Mouse (Mus musculus) liver, embryonic 16.5 days (tissue): ENCODE results near the gene Tiam1. TPM values are rescaled to one million over a fixed set of nuclear protein-coding genes. Genes with fewer than 3 reads are reported as not detected.

Source experiments
- ATAC-seq: fragments of 200-750 bp; cut with Nextera tagmentation; 2 replicates; pipeline ENCODE4 v1.8.0; 2017; ENCODE audit warnings: low read depth, mild to moderate bottlenecking, moderate number of reproducible peaks, moderate library complexity
- H3K27ac ChIP-seq: fragments of 300-500 bp; sonication (generic); 2 replicates; pipeline ENCODE4 v1.5.1; 2014; ENCODE audit warnings: mild to moderate bottlenecking, low read length
- H3K27me3 ChIP-seq: fragments of 300-500 bp; sonication (generic); 2 replicates; pipeline ENCODE4 v1.6.1; 2014; ENCODE audit warnings: low read depth, low read length, mixed read lengths; ENCODE audit not compliant: control insufficient read depth, insufficient read depth
- H3K36me3 ChIP-seq: fragments of 300-500 bp; sonication (generic); 2 replicates; pipeline ENCODE4 v1.6.1; 2014; ENCODE audit warnings: mild to moderate bottlenecking; ENCODE audit not compliant: control insufficient read depth, insufficient read depth
- H3K4me1 ChIP-seq: fragments of 300-500 bp; sonication (generic); 2 replicates; pipeline ENCODE4 v1.6.1; 2014; ENCODE audit warnings: low read depth, low read length, mixed read lengths; ENCODE audit not compliant: control insufficient read depth
- H3K4me2 ChIP-seq: fragments of 300-500 bp; sonication (generic); 2 replicates; pipeline ENCODE4 v1.6.1; 2014; ENCODE audit warnings: low read depth, low read length, mixed read lengths
- H3K4me3 ChIP-seq: fragments of 300-500 bp; sonication (generic); 2 replicates; pipeline ENCODE4 v1.5.1; 2014; ENCODE audit warnings: low read depth, mild to moderate bottlenecking, low read length
- H3K9ac ChIP-seq: fragments of 300-500 bp; sonication (generic); 2 replicates; pipeline ENCODE4 v1.6.1; 2014; ENCODE audit warnings: low read depth, low read length
- H3K9me3 ChIP-seq: fragments of 300-500 bp; sonication (generic); replicated peaks from 2 replicates; pipeline ENCODE4 v1.6.1; 2016; ENCODE audit warnings: low read length; ENCODE audit not compliant: control insufficient read depth
- WGBS: fragments of 180-500 bp; shearing (Covaris S2); extraction: QIAGEN DNeasy Blood & Tissue Kit; methylation state at CpG from one replicate; pipeline ENCODE4 v1.1.7; 2014; ENCODE audit not compliant: insufficient replicate concordance; 5-methylcytosine and 5-hydroxymethylcytosine counted together
- polyA plus RNA-seq: library from polyadenylated mRNA; unstranded; fragments of >200 nt; fragmentation: Nextera tagmentation; extraction: Ambion mirVana; gene quantifications from 2 replicates; pipeline ENCODE4 v1.2.1, GENCODE M21; 2015

Gene Tiam1
- polyA plus RNA-seq, 1 experiment from 2014 or later, result 4.2 TPM

DNA sequence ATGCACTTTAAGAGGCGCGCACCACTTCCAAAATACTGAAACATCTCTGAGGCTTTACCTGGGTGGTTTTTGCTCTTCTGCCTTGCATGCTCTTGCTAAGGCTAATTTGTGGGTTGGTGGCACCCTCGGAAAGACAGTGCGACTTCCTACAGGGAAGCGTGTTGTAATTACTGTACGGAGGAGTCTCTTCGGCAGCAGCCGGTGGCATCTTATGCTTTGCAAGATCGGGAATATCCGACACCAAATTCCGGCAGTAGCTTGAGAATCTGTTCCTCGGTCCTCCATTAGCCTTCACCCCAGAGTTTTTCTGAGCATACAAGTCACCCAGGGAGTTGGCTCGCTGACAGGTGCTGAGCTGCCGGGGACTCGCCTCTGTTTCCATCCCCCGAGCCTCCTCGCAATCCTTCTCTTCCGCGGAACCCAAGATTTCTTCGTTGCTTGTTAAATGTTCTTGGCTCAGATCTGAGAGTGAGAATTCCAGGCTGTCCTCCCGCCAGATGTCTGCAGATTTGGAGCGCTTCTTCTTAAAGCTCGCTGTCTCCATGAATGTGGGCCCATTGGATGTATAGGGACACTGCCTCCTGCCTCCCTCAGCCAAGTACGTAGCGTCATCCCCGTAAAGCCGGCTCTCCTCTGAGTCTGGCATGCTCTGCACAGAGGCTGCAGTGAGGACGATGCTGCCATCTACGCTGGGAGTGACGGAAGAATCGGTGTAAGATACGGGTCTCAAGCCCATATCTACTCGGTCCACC lies 245.8 kb downstream of the Tiam1 start:
- Histone ChIP-seq H3K9ac (no peak overlapping the region), H3K9me3 (no peaks in the 10 kb centered on the region), H3K4me2 (no peak overlapping the region), H3K4me1 (no peaks in the 10 kb centered on the region), H3K27me3 (no peaks in the 10 kb centered on the region), H3K36me3 (no peaks in the 10 kb centered on the region), H3K27ac (no peak overlapping the region), H3K4me3 (no peak overlapping the region)
- ATAC-seq, result no peak
- WGBS, result 87% methylated on average over 33 of the region's 33 CpGs

DNA sequence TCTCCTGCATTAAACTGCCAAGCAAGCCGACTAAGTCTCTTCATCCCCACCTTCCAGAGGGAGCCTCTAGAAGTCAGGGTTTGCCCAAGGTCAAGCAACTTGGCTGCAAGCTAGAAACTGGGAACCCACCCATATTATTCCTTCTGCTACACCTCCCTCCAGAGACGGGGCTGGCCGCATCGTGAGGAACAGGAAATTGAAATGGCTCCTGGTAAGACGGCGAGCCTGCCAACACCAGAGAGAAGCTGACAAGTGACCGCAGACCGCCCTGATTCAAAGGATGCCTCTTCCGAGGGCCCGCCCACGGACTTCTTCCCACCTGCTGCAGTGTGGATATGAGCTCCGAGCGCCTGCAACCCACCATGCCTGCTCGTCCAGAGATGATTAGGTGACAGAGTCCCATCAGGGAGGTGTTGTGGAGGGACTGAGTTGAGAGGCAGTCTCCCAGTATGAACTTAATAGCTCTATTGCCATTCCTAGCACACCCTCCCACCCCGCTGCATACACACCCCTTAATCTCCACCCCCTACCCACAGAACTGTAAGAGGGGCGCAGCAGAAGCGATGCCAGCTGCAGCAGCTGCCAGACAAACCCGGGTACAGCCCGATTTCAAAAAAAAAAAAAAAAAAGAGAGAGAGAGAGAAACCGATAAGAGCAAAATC lies 246.6 kb downstream of the Tiam1 start:
- ATAC-seq, result no peak
- no peaks in the 10 kb centered on the region for H3K9me3 ChIP-seq
- no peak overlapping the region for H3K4me2 ChIP-seq
- no peaks in the 10 kb centered on the region for H3K4me1 ChIP-seq
- no peaks in the 10 kb centered on the region for H3K27me3 ChIP-seq
- no peak overlapping the region for H3K27ac ChIP-seq
- no peak overlapping the region for H3K9ac ChIP-seq
- no peaks in the 10 kb centered on the region for H3K36me3 ChIP-seq
- no peak overlapping the region for H3K4me3 ChIP-seq
- WGBS, result 67% methylated on average over 20 of the region's 20 CpGs

DNA sequence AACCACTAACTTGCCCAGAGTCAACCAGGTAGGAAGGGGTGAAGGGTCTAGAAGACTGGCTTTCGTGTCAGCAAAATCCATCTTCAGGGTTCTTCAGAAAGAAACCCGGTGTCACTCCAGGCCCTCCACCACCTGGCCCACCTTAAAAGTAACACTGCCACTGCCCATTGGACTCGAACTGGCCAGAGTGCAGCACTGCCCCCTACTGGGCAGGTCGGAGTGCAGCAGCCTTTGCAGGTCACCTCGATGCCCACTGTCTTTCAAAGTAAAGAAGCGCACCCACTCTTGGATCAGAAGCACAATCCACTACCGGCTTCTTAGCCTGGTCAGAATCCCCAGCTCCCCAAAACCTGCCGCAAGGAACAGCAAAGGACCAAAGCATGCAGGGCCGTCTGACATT lies 247.2 kb downstream of the Tiam1 start:
- no peak overlapping the region for H3K9ac ChIP-seq
- no peaks in the 10 kb centered on the region for H3K4me1 ChIP-seq
- no peak for ATAC-seq
- H3K9me3 ChIP-seq, result no peaks in the 10 kb centered on the region
- H3K36me3 ChIP-seq, result no peaks in the 10 kb centered on the region
- no peak overlapping the region for H3K4me2 ChIP-seq
- 61% methylated on average over 9 of the region's 9 CpGs for WGBS
- no peak overlapping the region for H3K27ac ChIP-seq
- H3K4me3 ChIP-seq, result no peak overlapping the region
- H3K27me3 ChIP-seq, result no peaks in the 10 kb centered on the region

DNA sequence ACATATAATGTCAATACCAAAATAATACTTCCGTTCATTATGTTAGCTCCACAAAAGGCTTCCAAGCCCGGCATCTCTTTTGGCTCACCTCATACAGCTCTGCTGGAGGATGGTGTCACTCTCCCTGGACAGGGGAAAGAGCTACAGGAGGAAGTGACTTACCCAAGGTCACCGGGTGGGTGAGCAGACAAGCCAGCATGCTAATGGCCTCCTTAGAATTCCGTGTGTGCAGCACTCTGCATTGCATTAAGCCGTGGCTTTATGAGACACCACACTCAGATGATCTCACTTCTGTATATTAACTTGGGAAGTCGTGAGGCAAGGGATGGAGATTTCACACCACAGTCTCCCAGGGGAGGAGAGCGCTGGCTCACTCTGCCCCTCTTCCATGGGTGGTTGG lies 248.3 kb downstream of the Tiam1 start:
- no peak for ATAC-seq
- H3K36me3 ChIP-seq, result no peaks in the 10 kb centered on the region
- no peak overlapping the region for H3K9ac ChIP-seq
- 67% methylated on average over 7 of the region's 7 CpGs for WGBS
- no peaks in the 10 kb centered on the region for H3K4me1 ChIP-seq
- no peak overlapping the region for H3K27ac ChIP-seq
- H3K4me3 ChIP-seq, result no peak overlapping the region
- H3K27me3 ChIP-seq, result no peaks in the 10 kb centered on the region
- no peak overlapping the region for H3K4me2 ChIP-seq
- H3K9me3 ChIP-seq, result no peaks in the 10 kb centered on the region

DNA sequence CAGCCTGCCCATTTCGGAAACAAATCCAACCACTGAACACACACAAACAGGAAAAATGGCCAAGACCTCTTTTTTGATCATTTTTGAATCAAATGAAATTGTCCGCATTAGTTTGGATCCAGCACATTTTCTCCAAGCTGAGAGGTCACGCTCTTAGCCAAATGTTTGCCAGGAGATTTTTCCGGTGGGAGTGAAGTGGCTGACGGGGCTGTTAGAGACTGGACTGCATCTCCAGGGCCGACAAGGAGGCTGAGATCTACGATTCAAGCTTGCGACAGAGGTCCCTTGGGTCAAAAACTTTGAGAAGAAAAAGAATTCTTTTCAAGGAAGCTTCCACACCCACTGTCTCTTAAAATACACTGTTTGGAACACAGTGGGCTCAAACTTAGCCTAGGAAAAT lies 248.8 kb downstream of the Tiam1 start:
- ATAC-seq, result no peak
- Histone ChIP-seq H3K27me3 (no peaks in the 10 kb centered on the region), H3K4me2 (no peak overlapping the region), H3K9me3 (no peaks in the 10 kb centered on the region), H3K36me3 (no peaks in the 10 kb centered on the region), H3K9ac (no peak overlapping the region), H3K4me3 (no peak overlapping the region), H3K27ac (no peak overlapping the region), H3K4me1 (no peaks in the 10 kb centered on the region)
- whole genome bisulfite sequencing, result 74% methylated on average over 8 of the region's 8 CpGs

DNA sequence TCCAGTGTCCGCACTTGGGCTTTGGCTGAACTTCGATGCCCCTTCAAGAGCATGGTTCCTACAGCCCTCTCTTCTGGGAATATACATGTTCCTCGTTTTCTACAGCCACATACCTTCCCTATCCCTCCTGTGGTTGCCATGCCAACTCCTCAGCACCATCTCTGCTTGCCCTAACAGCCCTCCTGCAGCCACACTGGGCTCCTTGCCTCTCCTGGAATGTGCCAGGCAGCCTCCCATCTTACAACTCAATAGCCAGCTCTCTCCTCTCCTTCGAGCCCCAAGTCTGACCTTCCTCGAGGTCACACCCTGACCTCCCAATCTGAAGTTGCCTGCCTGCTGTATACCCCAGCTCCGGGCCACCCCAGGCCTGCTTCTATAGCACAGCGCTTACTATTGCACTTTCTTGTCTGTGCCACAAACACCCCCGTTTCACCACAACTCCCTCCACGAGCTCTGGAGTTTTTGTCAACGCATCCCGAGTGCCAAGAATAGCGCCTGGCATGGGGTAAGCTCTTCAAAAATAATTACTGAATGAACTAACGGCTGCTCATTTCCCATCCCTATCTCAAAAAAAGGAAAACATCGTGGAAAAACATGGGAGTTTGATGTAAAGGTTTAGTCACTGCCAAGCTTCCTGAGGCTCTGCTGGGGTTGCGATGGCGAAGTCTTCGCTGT lies 252.9 kb downstream of the Tiam1 start:
- 55% methylated on average over 17 of the region's 17 CpGs for WGBS
- Histone ChIP-seq H3K4me1 (no peaks in the 10 kb centered on the region), H3K27ac (no peak overlapping the region), H3K4me2 (no peak overlapping the region), H3K9me3 (no peaks in the 10 kb centered on the region), H3K4me3 (no peak overlapping the region), H3K27me3 (no peaks in the 10 kb centered on the region), H3K9ac (no peak overlapping the region), H3K36me3 (no peaks in the 10 kb centered on the region)
- no peak for ATAC-seq

DNA sequence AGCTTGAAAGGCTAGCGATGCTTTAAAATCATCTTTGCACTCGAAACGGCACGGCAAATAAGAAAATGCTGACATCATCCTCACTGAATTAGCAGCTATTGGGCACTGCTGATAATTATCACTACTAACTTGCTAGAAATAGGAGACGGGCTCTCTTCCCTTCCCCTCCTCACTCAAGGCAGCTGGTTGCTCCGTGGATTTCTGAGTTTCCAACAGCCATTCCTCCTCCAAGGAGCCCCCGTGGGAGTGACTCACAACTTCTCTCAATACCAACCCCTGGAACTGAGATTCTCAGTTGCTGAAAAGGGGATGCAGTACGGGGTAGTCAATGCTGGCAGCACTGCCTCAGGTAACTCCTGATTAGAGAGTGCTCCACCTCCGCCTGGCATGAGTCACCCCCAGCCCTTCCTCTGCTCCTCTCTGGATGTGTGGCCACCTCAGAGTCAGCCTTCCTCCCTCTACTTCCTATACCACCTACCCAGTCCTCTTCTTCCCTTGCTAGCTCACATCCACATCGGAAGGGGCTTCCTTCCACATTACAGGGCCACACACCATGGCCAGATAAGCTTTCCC lies 253.6 kb downstream of the Tiam1 start:
- 32% methylated on average over 10 of the region's 10 CpGs for WGBS
- ATAC-seq, result peak; percentile 35; the same call in 1 of the 2 replicates
- Histone ChIP-seq H3K4me1 (no peaks in the 10 kb centered on the region), H3K4me2 (peak overlapping the region; percentile 21; the same call in 1 of the 2 replicates), H3K4me3 (no peak overlapping the region), H3K27ac (no peak overlapping the region), H3K9me3 (no peaks in the 10 kb centered on the region), H3K27me3 (no peaks in the 10 kb centered on the region), H3K36me3 (no peaks in the 10 kb centered on the region), H3K9ac (no peak overlapping the region)

DNA sequence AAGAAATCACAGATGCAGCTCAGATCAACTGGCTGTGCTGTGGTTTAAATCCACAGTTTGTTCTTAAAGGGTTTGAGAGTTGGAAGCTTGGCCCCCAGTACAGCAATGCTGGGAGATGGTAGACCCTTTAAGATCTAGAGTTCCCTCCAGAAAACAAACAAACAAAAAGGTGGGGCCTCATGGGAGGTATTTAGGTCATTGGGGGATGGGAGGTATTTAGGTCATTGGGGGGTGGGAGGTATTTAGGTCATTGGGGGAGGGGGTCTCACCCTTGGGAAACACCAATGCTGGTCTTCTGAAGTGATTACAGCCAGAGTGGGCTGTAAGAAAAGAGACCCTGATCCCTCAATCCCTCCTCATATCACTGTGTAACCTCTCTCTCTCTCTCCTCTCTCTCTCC lies 257.0 kb downstream of the Tiam1 start:
- no peak overlapping the region for H3K4me2 ChIP-seq
- ATAC-seq, result no peak
- H3K27ac ChIP-seq, result no peak overlapping the region
- H3K4me1 ChIP-seq, result no peaks in the 10 kb centered on the region
- H3K27me3 ChIP-seq, result no peaks in the 10 kb centered on the region
- no peak overlapping the region for H3K9ac ChIP-seq
- H3K9me3 ChIP-seq, result no peaks in the 10 kb centered on the region
- H3K36me3 ChIP-seq, result no peaks in the 10 kb centered on the region
- H3K4me3 ChIP-seq, result no peak overlapping the region

DNA sequence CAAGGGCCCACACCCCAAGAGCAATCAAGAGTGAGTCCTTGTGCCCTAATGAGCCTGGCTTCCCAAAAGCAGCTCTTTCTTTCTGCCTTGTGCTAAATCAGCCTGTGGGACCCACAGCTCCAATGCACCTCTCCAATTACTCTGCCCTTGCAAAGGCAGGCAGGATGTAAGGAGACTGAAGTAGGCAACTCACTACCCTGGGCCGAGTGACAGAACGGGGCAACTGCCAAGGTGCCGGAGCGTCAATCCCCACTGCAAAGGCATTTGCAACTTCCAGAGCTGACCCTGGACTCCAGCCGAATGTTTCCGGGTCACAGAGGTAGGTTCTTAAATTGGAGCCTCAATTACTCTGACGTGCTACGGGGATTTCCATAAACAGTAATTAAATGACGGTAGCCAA lies 257.9 kb downstream of the Tiam1 start:
- no peaks in the 10 kb centered on the region for H3K4me1 ChIP-seq
- H3K4me3 ChIP-seq, result no peak overlapping the region
- ATAC-seq, result no peak
- no peaks in the 10 kb centered on the region for H3K27me3 ChIP-seq
- no peak overlapping the region for H3K9ac ChIP-seq
- no peak overlapping the region for H3K4me2 ChIP-seq
- no peak overlapping the region for H3K27ac ChIP-seq
- 77% methylated on average over 9 of the region's 9 CpGs for WGBS
- no peaks in the 10 kb centered on the region for H3K9me3 ChIP-seq
- H3K36me3 ChIP-seq, result no peaks in the 10 kb centered on the region
